Mouse (Mus musculus): ENCODE measurements around the gene Camkv. TPM values are rescaled to one million over a fixed set of nuclear protein-coding genes. Genes with fewer than 3 reads are reported as not detected.

Gene Camkv
- total RNA-seq, 2 experiments from 2014 or later, result 1.6 to 2.7 TPM

DNA sequence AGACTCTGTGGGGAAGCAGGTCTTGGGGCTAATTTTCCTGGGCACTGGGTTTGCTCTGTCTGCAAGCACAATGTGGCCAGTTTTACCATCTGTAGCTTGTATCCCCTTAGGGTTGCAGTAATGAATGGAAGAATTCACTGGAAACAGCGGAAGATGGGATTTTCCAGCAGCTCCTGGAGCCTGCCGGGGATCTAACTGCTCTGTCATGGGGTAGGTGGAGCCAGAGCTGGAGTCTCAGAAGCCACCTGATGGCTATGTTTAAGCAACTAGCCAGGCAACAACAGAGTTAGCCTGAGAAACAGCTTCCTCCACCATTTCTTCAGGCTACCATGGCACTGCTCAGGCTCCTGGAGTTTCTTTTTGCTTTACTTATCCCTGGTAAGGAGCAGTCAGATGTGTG lies 56.7 kb downstream of the Camkv start, which contains the start of gene Cdhr4:
Gene Cdhr4 (plus strand): TSS at position 301 of the 400 bp plus-strand sequence.
- DNase-seq, result no peak

GRCm38 (mm10) chr9:107993013-107993412 lies 57.5 kb downstream of the Camkv start:
- DNase-seq, result no peak

GRCm38 (mm10) chr9:107994464-107994863 lies 59.0 kb downstream of the Camkv start:
- DNase-seq, result no peak

GRCm38 (mm10) chr9:107995513-107995912 lies 60.0 kb downstream of the Camkv start:
- no peak for DNase-seq

- no peak for DNase-seq
These were observed 60.6 kb downstream of the Camkv start, which contains the start of gene Gm20662 for GRCm38 (mm10) chr9:107996049-107996448. Gene Gm20662 (plus strand): TSS chr9:107996349.

Other genes starting within 250 kb of the Camkv start
- 10 to 100 TPM; 20.2 to 24.8 TPM for gene Sema3f, start 225.2 kb upstream of the Camkv start, total RNA-seq (2021)
- 100 to 1,000 TPM in 1 of 2 experiments, 10 to 100 TPM in 1; 97.7 to 131 TPM for gene Rbm5, start 164.7 kb upstream of the Camkv start, total RNA-seq (2021)
- gene Rbm6, start 62.4 kb upstream of the Camkv start, total RNA-seq (2021), result 10 to 100 TPM; 35.9 to 56.7 TPM
- 10 to 100 TPM; 11.1 to 13.1 TPM for gene Mon1a, start 47.5 kb upstream of the Camkv start, total RNA-seq (2021)
- gene Mst1r, start 28.8 kb upstream of the Camkv start, total RNA-seq (2021), result 1 to 10 TPM; 5.6 to 8.5 TPM
- gene Actl11, start 7.2 kb upstream of the Camkv start, total RNA-seq (2021), result not detected
- 1 to 10 TPM; 5.1 to 7.4 TPM for gene Traip, start 14.5 kb downstream of the Camkv start, total RNA-seq (2021)
- 10 to 100 TPM; 19.0 to 22.5 TPM for gene Uba7, start 39.8 kb downstream of the Camkv start, total RNA-seq (2021)
- under 1 TPM; 0.48 to 0.85 TPM for gene Gm20661, start 47.4 kb downstream of the Camkv start, total RNA-seq (2021)
- 10 to 100 TPM; 18.6 to 18.7 TPM for gene Inka1, start 50.2 kb downstream of the Camkv start, total RNA-seq (2021)
- gene Cdhr4, start 56.8 kb downstream of the Camkv start, total RNA-seq (2021), result 1 to 10 TPM; 1.7 to 2.6 TPM
- gene Gm20662, start 60.7 kb downstream of the Camkv start, total RNA-seq (2021), result 1 to 10 TPM; 1.1 to 1.6 TPM
- gene Ip6k1, start 66.8 kb downstream of the Camkv start, total RNA-seq (2021), result 10 to 100 TPM; 88.7 to 97.3 TPM
- gene Gmppb, start 113.6 kb downstream of the Camkv start, total RNA-seq (2021), result 10 to 100 TPM; 18.5 to 21.0 TPM
- gene Amigo3, start 117.5 kb downstream of the Camkv start, total RNA-seq (2021), result 1 to 10 TPM; 2.7 to 3.4 TPM
- gene Mst1, start 144.8 kb downstream of the Camkv start, total RNA-seq (2021), result 10 to 100 TPM; 12.8 to 28.1 TPM
- gene Rnf123, start 147.7 kb downstream of the Camkv start, total RNA-seq (2021), result 10 to 100 TPM; 54.3 to 71.9 TPM
- gene Apeh, start 158.9 kb downstream of the Camkv start, total RNA-seq (2021), result 10 to 100 TPM; 72.2 to 81.8 TPM